Mouse (Mus musculus): ENCODE measurements around the gene Olfr294. TPM values are rescaled to one million over a fixed set of nuclear protein-coding genes. Genes with fewer than 3 reads are reported as not detected.

Gene Olfr294
- total RNA-seq (2022) = not detected

DNA sequence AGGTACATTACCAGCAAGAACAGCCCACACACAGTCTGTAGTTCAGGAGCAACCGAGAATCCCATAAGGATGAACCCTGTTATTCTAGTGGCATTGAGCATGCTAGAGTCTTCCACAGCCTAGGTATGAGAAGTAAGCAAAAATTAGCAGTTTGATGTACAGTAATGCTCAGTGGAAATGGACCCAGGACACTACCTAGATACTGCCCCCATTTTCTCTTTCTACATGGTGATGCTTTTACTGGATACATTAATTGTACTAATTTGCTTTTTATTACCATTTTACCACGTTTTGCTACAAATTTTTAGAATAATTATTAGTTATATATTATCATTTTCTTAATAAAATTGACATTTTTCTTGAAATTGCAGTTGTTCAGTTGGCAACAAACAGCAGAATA, at the start of gene Olfr294:
Gene Olfr294, minus strand, starts transcription at position 101 of the 400 bp plus-strand sequence.
- DNase-seq (ENCODE audit: low spot score) = no peak

DNA sequence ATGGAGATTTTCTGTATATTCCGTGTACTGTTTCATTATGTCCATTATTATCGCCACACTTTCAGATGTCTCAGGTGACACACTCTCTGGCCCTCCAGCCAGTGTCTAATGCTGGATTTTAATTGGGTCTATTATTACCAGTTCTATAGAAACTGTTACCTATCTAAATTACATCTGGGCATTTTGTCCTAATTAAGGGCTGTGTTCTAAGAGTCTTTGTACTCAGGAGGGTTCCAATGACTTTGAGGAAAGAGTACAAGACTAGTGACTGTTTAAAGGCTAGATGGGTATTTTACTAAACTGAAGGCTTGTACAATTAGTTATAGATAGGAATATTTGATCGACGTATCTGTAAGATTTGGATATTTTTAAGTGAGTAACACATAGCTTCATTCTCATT, 32.3 kb upstream of the Olfr294 start, which contains the start of gene Olfr293:
Gene Olfr293, plus strand, starts transcription at position 301 of the 400 bp plus-strand sequence.
- DNase-seq (ENCODE audit: low spot score) = no peak

DNA sequence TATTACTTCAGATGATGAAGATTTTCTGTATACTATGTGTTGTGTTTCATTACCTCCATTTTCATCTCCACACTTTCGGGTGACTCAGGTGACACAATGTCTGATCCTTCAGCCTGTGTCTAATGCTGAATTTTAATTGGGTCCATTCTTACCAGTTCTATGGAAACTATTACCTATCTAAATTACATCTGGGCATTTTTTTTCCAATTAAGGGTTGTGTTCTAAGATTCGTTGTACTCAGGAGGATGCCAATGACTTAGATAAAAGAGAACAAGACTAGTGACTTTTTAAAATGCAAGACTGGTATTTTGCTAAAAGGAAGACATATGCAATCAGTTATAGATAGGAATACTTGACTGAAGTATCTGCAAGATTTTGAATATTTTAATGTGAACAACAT, 32.9 kb downstream of the Olfr294 start, which contains the start of gene Olfr295:
Gene Olfr295, plus strand, starts transcription at position 301 of the 400 bp plus-strand sequence.
- DNase-seq (ENCODE audit: low spot score) = no peak

Other genes starting within 250 kb of the Olfr294 start
- not detected for gene Olfr305, start 249.7 kb downstream of the Olfr294 start, total RNA-seq (2022)
- not detected for gene Olfr304, start 230.0 kb downstream of the Olfr294 start, total RNA-seq (2022)
- gene Olfr303, start 218.9 kb downstream of the Olfr294 start, total RNA-seq (2022) = not detected
- gene Olfr301, start 212.8 kb downstream of the Olfr294 start, total RNA-seq (2022) = not detected
- not detected for gene Olfr299, start 156.7 kb downstream of the Olfr294 start, total RNA-seq (2022)
- not detected for gene Olfr298, start 124.2 kb downstream of the Olfr294 start, total RNA-seq (2022)
- not detected for gene Olfr297, start 96.7 kb downstream of the Olfr294 start, total RNA-seq (2022)
- not detected for gene Olfr295, start 32.8 kb downstream of the Olfr294 start, total RNA-seq (2022)
- gene Olfr293, start 32.4 kb upstream of the Olfr294 start, total RNA-seq (2022) = not detected
- gene Olfr292, start 71.7 kb upstream of the Olfr294 start, total RNA-seq (2022) = not detected
- under 1 TPM in 2 of 4 experiments, not detected in 2; 0.13 to 0.19 TPM for gene Folh1, start 159.3 kb upstream of the Olfr294 start, total RNA-seq (2022)
- gene Vmn2r77, start 178.4 kb upstream of the Olfr294 start, total RNA-seq (2022) = not detected